Mouse (Mus musculus): Measurements from ENCODE around the gene Dld.

- TF ChIP-seq GATA1 (IDR thresholded peaks at IDR 0.05; ENCODE audit: borderline replicate concordance, low read length) (no peak), FLI1 (IDR thresholded peaks at IDR 0.05; ENCODE audit: low read length) (no peak)
Observed at GRCm38 (mm10) chr12:31314310-31314709, 36.9 kb downstream of the Dld start.
